Mouse (Mus musculus) limb, embryonic 14.5 days (tissue): ENCODE results near the gene Ccnf. TPM values are rescaled to one million over a fixed set of nuclear protein-coding genes. Genes with fewer than 3 reads are reported as not detected.

Experiments used
- ATAC-seq: fragments of 200-750 bp; cut with Nextera tagmentation; 2 replicates; pipeline ENCODE4 v1.8.0; 2017; ENCODE audit warnings: low read depth, moderate number of reproducible peaks, moderate TSS enrichment; ENCODE audit not compliant: low FRiP score
- DNase-seq: peaks from one replicate; pipeline ENCODE4 v3.0.0-alpha.2; 2015; ENCODE audit warnings: low spot score
- H3K27ac ChIP-seq: fragments of 300-500 bp; sonication (generic); replicated peaks from 2 replicates; pipeline ENCODE4 v1.5.1; 2014; ENCODE audit warnings: low read depth, mild to moderate bottlenecking, low read length, moderate library complexity, mixed read lengths
- H3K27me3 ChIP-seq: fragments of 300-500 bp; sonication (generic); 2 replicates; pipeline ENCODE4 v1.6.1; 2014; ENCODE audit warnings: low read length, mixed read lengths; ENCODE audit not compliant: control insufficient read depth, insufficient read depth
- H3K36me3 ChIP-seq: fragments of 300-500 bp; sonication (generic); 2 replicates; pipeline ENCODE4 v1.6.1; 2014; ENCODE audit warnings: mild to moderate bottlenecking, low read length, moderate library complexity, mixed read lengths; ENCODE audit not compliant: control insufficient read depth, insufficient read depth
- H3K4me1 ChIP-seq: fragments of 300-500 bp; sonication (generic); 2 replicates; pipeline ENCODE4 v1.6.1; 2014; ENCODE audit warnings: antibody characterized with exemption, low read length, mixed read lengths; ENCODE audit not compliant: control insufficient read depth, insufficient read depth
- H3K4me2 ChIP-seq: fragments of 300-500 bp; sonication (generic); replicated peaks from 2 replicates; pipeline ENCODE4 v1.6.1; 2014; ENCODE audit warnings: low read depth, mild to moderate bottlenecking, low read length, moderate library complexity; ENCODE audit not compliant: severe bottlenecking
- H3K4me3 ChIP-seq: fragments of 300-500 bp; sonication (generic); replicated peaks from 2 replicates; pipeline ENCODE4 v1.5.1; 2014; ENCODE audit warnings: low read length
- H3K9ac ChIP-seq: fragments of 300-500 bp; sonication (generic); 2 replicates; pipeline ENCODE4 v1.6.1; 2014; ENCODE audit warnings: mild to moderate bottlenecking, low read depth, low read length, moderate library complexity; ENCODE audit not compliant: severe bottlenecking
- H3K9me3 ChIP-seq: fragments of 300-500 bp; sonication (generic); 2 replicates; pipeline ENCODE4 v1.6.1; 2016; ENCODE audit warnings: low read length; ENCODE audit not compliant: control insufficient read depth
- POLR2A ChIP-seq: fragments of 200-500 bp; IDR thresholded peaks from 2 replicates; pipeline ENCODE4 v1.8.0; 2012; ENCODE audit warnings: inconsistent platforms, mild to moderate bottlenecking, moderate library complexity, borderline replicate concordance; ENCODE audit not compliant: insufficient read depth, insufficient read length; ENCODE audit errors: extremely low read depth
- WGBS: fragments of 180-500 bp; shearing (Covaris S2); extraction: QIAGEN DNeasy Blood & Tissue Kit; methylation state at CpG from one replicate; pipeline ENCODE4 v1.1.7; 2014; 5-methylcytosine and 5-hydroxymethylcytosine counted together
- microRNA-seq: library from miRNA; unstranded; fragments of <30 nt; microRNA quantifications from one replicate; pipeline ENCODE4, GENCODE M21; 2016
- polyA plus RNA-seq, 2 experiments: library from polyadenylated mRNA; depleted of rRNA in 1 of 2; stranded (reverse) in 1 of 2; unstranded in 1 of 2; fragments of >200 nt; fragmentation: Nextera tagmentation in 1 of 2; extraction: Ambion mirVana in 1 of 2; gene quantifications; 2 replicates each; pipeline versions ENCODE4 v1.2.1 to v1.2.3; 2012 to 2014

Gene Ccnf
- polyA plus RNA-seq, 2 experiments = 36.6 to 41.8 TPM

DNA sequence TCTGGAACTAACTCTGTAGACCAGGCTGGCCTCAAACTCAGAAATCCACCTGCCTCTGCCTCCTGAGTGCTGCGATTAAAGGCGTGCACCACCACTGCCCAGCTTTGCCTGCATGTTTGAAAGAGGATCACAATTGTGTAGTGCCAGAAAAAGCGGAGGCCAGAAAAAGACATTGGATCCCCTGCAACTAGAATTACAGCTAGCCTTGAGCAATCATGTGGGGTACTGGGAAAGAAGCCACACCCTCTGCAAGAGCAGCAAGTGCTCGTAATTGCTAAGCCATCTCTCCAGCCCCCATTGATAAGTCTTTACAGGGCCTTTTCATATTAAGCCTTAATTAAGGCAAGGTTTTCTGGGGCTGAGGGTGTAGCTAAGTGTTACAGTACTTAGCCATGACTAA, 59.8 kb downstream of the Ccnf start:
- 64% methylated on average over 4 of the region's 4 CpGs for WGBS
- H3K36me3 ChIP-seq = 0 out of 2 replicates have a peak, but pooled peaks cover 10% of the 10 kb centered on the region
- no peak for TF ChIP-seq POLR2A
- H3K9me3 ChIP-seq = no peaks in the 10 kb centered on the region
- no peak overlapping the region for H3K4me2 ChIP-seq
- ATAC-seq (no peak), DNase-seq (no peak)
- H3K27me3 ChIP-seq = no peaks in the 10 kb centered on the region
- H3K9ac ChIP-seq = no peak overlapping the region
- no peak overlapping the region for H3K4me3 ChIP-seq
- H3K4me1 ChIP-seq = no peaks in the 10 kb centered on the region
- H3K27ac ChIP-seq = no peak overlapping the region

DNA sequence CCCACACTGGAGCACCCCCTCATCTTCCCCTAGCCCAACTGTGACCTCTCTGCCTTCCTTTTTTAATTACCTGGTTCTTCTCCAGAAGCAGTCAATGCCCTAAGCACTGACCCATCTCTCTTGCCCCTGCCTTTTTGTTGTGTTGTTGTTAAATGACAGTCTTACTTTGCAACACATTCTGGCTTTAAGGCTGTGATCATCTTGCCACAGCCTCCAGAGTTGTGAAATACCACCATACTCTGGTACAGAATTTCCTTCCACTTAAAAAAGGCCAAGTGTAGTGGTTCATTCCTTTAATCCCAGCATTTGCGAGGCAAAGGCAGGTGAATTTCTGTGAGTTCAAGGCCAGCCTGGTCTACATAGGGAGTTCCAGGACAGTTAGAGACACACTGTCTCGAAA, 60.4 kb downstream of the Ccnf start:
- H3K27me3 ChIP-seq = no peaks in the 10 kb centered on the region
- 76% methylated on average over 2 of the region's 2 CpGs for WGBS
- H3K4me2 ChIP-seq = no peak overlapping the region
- no peak overlapping the region for H3K4me3 ChIP-seq
- no peak overlapping the region for H3K9ac ChIP-seq
- H3K4me1 ChIP-seq = no peaks in the 10 kb centered on the region
- no peak for DNase-seq
- no peak for TF ChIP-seq POLR2A
- H3K36me3 ChIP-seq = peaks cover 12% of the 10 kb centered on the region; the same call in 1 of the 2 replicates
- no peak overlapping the region for H3K27ac ChIP-seq
- H3K9me3 ChIP-seq = no peaks in the 10 kb centered on the region
- no peak for ATAC-seq

DNA sequence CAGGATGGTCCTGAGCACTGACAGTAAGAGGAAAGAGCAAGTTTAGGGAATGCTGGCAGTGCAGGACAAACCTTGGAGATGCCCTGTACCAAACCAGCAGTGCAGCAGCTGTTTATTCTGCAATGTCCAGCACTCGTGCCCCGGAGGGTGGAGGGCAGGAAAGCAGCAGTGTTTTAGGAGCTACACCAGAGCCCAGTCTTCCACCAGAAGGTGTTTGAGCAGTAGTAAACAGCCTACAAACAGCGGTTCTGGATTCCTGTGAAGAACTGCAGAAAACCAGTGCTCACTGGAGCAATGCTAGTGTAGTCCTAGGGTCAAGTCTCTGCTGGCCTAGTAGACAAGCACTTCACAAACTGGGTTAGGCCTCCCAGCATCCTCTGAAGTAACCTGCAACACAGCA, 77.0 kb downstream of the Ccnf start:
- Histone ChIP-seq H3K27me3 (no peaks in the 10 kb centered on the region), H3K36me3 (no peaks in the 10 kb centered on the region), H3K4me3 (no peak overlapping the region), H3K27ac (no peak overlapping the region), H3K9me3 (no peaks in the 10 kb centered on the region), H3K9ac (no peak overlapping the region), H3K4me1 (peaks cover 4% of the 10 kb centered on the region; the same call in 1 of the 2 replicates), H3K4me2 (no peak overlapping the region)
- DNase-seq (no peak), ATAC-seq (no peak)
- 75% methylated on average over 3 of the region's 3 CpGs for WGBS
- no peak for TF ChIP-seq POLR2A

DNA sequence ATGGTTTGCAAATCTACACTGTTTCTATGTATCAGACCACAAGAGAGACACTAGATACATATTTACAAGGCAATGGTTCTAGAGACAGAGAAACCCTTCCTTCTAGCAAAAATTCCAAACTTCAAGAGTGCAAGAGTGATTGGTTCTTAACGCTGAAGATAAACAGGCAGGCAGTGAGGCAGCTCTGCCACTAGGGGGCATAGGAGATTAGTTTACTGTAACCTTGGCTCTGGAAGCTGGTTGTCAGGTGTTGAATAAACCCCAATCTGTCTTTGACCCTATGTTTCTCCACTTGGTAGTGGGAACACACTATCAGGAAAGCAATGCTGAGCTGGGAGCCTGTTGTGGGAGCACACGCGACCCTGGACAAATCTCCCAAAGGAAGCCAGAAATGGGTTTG, 77.9 kb downstream of the Ccnf start:
- no peak overlapping the region for H3K4me2 ChIP-seq
- no peak for TF ChIP-seq POLR2A
- H3K36me3 ChIP-seq = no peaks in the 10 kb centered on the region
- no peak overlapping the region for H3K4me3 ChIP-seq
- H3K27me3 ChIP-seq = no peaks in the 10 kb centered on the region
- no peak overlapping the region for H3K27ac ChIP-seq
- 6% methylated on average over 3 of the region's 3 CpGs for WGBS
- H3K9ac ChIP-seq = no peak overlapping the region
- no peaks in the 10 kb centered on the region for H3K9me3 ChIP-seq
- H3K4me1 ChIP-seq = peaks cover 4% of the 10 kb centered on the region; the same call in 1 of the 2 replicates
- DNase-seq (peak; percentile 86), ATAC-seq (no peak)

Small RNA genes lying within 50 kb of the gene (microRNA-seq; reads per million reads assigned to microRNA genes)
- gene Mir5134 (0.92 reads per million), gene Mir6965 (not detected)

Other genes with a start within 250 kb of the Ccnf start
- gene Prss27, start 213.3 kb downstream of the Ccnf start, polyA plus RNA-seq (2012; rRNA removed) = 0.82 and 1.4 TPM in 2 replicates
- gene Prss27, start 213.3 kb downstream of the Ccnf start, polyA plus RNA-seq (2014; fragmentation: Nextera tagmentation; extraction: Ambion mirVana) = 1.5 TPM in 2 replicates
- 60.2 and 72.4 TPM in 2 replicates for gene Kctd5, start 178.0 kb downstream of the Ccnf start, polyA plus RNA-seq (2012; rRNA removed)
- gene Kctd5, start 178.0 kb downstream of the Ccnf start, polyA plus RNA-seq (2014; fragmentation: Nextera tagmentation; extraction: Ambion mirVana) = 57.8 and 63.5 TPM in 2 replicates
- gene Pdpk1, start 100.6 kb downstream of the Ccnf start, polyA plus RNA-seq (2012; rRNA removed) = 18.7 and 21.6 TPM in 2 replicates
- gene Pdpk1, start 100.6 kb downstream of the Ccnf start, polyA plus RNA-seq (2014; fragmentation: Nextera tagmentation; extraction: Ambion mirVana) = 36.7 and 39.9 TPM in 2 replicates
- gene Amdhd2, start 87.7 kb downstream of the Ccnf start, polyA plus RNA-seq (2012; rRNA removed) = 31.2 and 39.6 TPM in 2 replicates
- gene Amdhd2, start 87.7 kb downstream of the Ccnf start, polyA plus RNA-seq (2014; fragmentation: Nextera tagmentation; extraction: Ambion mirVana) = 27.4 and 32.6 TPM in 2 replicates
- 487 and 720 TPM in 2 replicates for gene Atp6v0c, start 81.8 kb downstream of the Ccnf start, polyA plus RNA-seq (2012; rRNA removed)
- 511 and 522 TPM in 2 replicates for gene Atp6v0c, start 81.8 kb downstream of the Ccnf start, polyA plus RNA-seq (2014; fragmentation: Nextera tagmentation; extraction: Ambion mirVana)
- gene Tbc1d24, start 45.9 kb downstream of the Ccnf start, polyA plus RNA-seq (2012; rRNA removed) = 31.9 and 52.5 TPM in 2 replicates
- 6.3 and 8.0 TPM in 2 replicates for gene Tbc1d24, start 45.9 kb downstream of the Ccnf start, polyA plus RNA-seq (2014; fragmentation: Nextera tagmentation; extraction: Ambion mirVana)
- 32.6 and 42.5 TPM in 2 replicates for gene Ntn3, start 42.0 kb downstream of the Ccnf start, polyA plus RNA-seq (2012; rRNA removed)
- gene Ntn3, start 42.0 kb downstream of the Ccnf start, polyA plus RNA-seq (2014; fragmentation: Nextera tagmentation; extraction: Ambion mirVana) = 14.5 and 19.8 TPM in 2 replicates
- 35.4 and 39.2 TPM in 2 replicates for gene Tedc2, start 30.6 kb downstream of the Ccnf start, polyA plus RNA-seq (2012; rRNA removed)
- gene Tedc2, start 30.6 kb downstream of the Ccnf start, polyA plus RNA-seq (2014; fragmentation: Nextera tagmentation; extraction: Ambion mirVana) = 10.2 and 12.2 TPM in 2 replicates
- gene Abca17, start 99.6 kb upstream of the Ccnf start, polyA plus RNA-seq (2012; rRNA removed) = 0.05 and 0.12 TPM in 2 replicates
- 0.14 TPM in 1 of 2 replicates, not detected in the other for gene Abca17, start 99.6 kb upstream of the Ccnf start, polyA plus RNA-seq (2014; fragmentation: Nextera tagmentation; extraction: Ambion mirVana)
- gene Abca3, start 100.5 kb upstream of the Ccnf start, polyA plus RNA-seq (2012; rRNA removed) = 12.4 and 15.5 TPM in 2 replicates
- gene Abca3, start 100.5 kb upstream of the Ccnf start, polyA plus RNA-seq (2014; fragmentation: Nextera tagmentation; extraction: Ambion mirVana) = 9.0 and 10.6 TPM in 2 replicates
- 333 and 363 TPM in 2 replicates for gene Rnps1, start 163.1 kb upstream of the Ccnf start, polyA plus RNA-seq (2012; rRNA removed)
- 236 and 254 TPM in 2 replicates for gene Rnps1, start 163.1 kb upstream of the Ccnf start, polyA plus RNA-seq (2014; fragmentation: Nextera tagmentation; extraction: Ambion mirVana)
- 48.5 and 51.0 TPM in 2 replicates for gene Eci1, start 175.2 kb upstream of the Ccnf start, polyA plus RNA-seq (2012; rRNA removed)
- gene Eci1, start 175.2 kb upstream of the Ccnf start, polyA plus RNA-seq (2014; fragmentation: Nextera tagmentation; extraction: Ambion mirVana) = 51.7 and 64.3 TPM in 2 replicates
- 18.0 and 20.7 TPM in 2 replicates for gene Dnase1l2, start 191.6 kb upstream of the Ccnf start, polyA plus RNA-seq (2012; rRNA removed)
- gene Dnase1l2, start 191.6 kb upstream of the Ccnf start, polyA plus RNA-seq (2014; fragmentation: Nextera tagmentation; extraction: Ambion mirVana) = 3.3 and 3.5 TPM in 2 replicates
- 80.6 and 95.0 TPM in 2 replicates for gene E4f1, start 218.8 kb upstream of the Ccnf start, polyA plus RNA-seq (2012; rRNA removed)
- gene E4f1, start 218.8 kb upstream of the Ccnf start, polyA plus RNA-seq (2014; fragmentation: Nextera tagmentation; extraction: Ambion mirVana) = 16.6 and 19.3 TPM in 2 replicates
- 37.6 and 49.6 TPM in 2 replicates for gene Pgp, start 218.9 kb upstream of the Ccnf start, polyA plus RNA-seq (2012; rRNA removed)
- gene Pgp, start 218.9 kb upstream of the Ccnf start, polyA plus RNA-seq (2014; fragmentation: Nextera tagmentation; extraction: Ambion mirVana) = 52.9 TPM in 2 replicates
- gene Bricd5, start 222.4 kb upstream of the Ccnf start, polyA plus RNA-seq (2012; rRNA removed) = 0.86 and 0.89 TPM in 2 replicates
- gene Bricd5, start 222.4 kb upstream of the Ccnf start, polyA plus RNA-seq (2014; fragmentation: Nextera tagmentation; extraction: Ambion mirVana) = not detected in 2 replicates
- gene Mlst8, start 227.6 kb upstream of the Ccnf start, polyA plus RNA-seq (2012; rRNA removed) = 46.3 and 54.9 TPM in 2 replicates
- 27.8 and 29.3 TPM in 2 replicates for gene Mlst8, start 227.6 kb upstream of the Ccnf start, polyA plus RNA-seq (2014; fragmentation: Nextera tagmentation; extraction: Ambion mirVana)
- 18.1 and 23.1 TPM in 2 replicates for gene Caskin1, start 237.1 kb upstream of the Ccnf start, polyA plus RNA-seq (2012; rRNA removed)
- gene Caskin1, start 237.1 kb upstream of the Ccnf start, polyA plus RNA-seq (2014; fragmentation: Nextera tagmentation; extraction: Ambion mirVana) = 3.1 and 4.3 TPM in 2 replicates